Mouse (Mus musculus): ENCODE data around the gene Camsap2. TPM values are rescaled to one million over a fixed set of nuclear protein-coding genes. Genes with fewer than 3 reads are reported as not detected.
A peak's percentile ranks its signal among the peaks of the same experiment; 100 is the strongest.

Camsap2 gene
- polyA plus RNA-seq, 1 experiment, result 7.4 TPM

DNA sequence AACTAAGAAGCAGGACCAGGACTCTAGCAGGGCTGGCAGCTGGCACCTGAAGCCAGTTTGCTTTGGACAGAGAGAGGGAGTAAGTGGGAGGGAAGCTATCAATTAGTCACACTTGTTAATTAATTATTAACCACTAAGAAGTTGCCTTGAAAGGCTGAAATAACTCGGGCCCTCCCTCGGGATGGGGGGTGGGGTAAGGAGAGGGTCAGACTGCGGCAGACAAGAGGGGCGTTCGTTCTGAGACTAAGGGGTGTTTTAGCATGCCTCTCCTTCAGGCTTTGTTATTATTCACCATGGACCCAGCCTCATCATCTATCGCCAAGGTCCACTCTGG is 116.9 kb downstream of the Camsap2 start:
- H3K79me2 ChIP-seq (ENCODE audit: control insufficient read depth, insufficient read depth), result peaks cover 38% of the 10 kb centered on the region
- H3K4me3 ChIP-seq (ENCODE audit: insufficient read depth, poor library complexity, severe bottlenecking), result no peak overlapping the region
- TF ChIP-seq USF1 (IDR thresholded peaks at IDR 0.05; ENCODE audit: low read depth), result no peak
- no peak for TF ChIP-seq MYOD1 (IDR thresholded peaks at IDR 0.05; ENCODE audit: control insufficient read depth, insufficient read length, low read depth)
- TF ChIP-seq FOSL1 (IDR thresholded peaks at IDR 0.05; ENCODE audit: insufficient read depth, low read length, poor library complexity, severe bottlenecking), result no peak
- no peak for TF ChIP-seq CEBPB (IDR thresholded peaks at IDR 0.05; ENCODE audit: low read depth)
- TF ChIP-seq MAX (IDR thresholded peaks at IDR 0.05), result no peak
- no peak for TF ChIP-seq CTCF (IDR thresholded peaks at IDR 0.05; ENCODE audit: control insufficient read depth, insufficient read depth, insufficient read length)
- TF ChIP-seq MYOG (IDR thresholded peaks at IDR 0.05; ENCODE audit: control insufficient read depth, extremely low read depth, insufficient read length), result no peak
- peaks cover 7% of the 10 kb centered on the region for H3K79me3 ChIP-seq (ENCODE audit: low read depth)
- H3K36me3 ChIP-seq (ENCODE audit: control insufficient read depth, insufficient read depth), result peaks cover 9% of the 10 kb centered on the region
- H3ac ChIP-seq (ENCODE audit: control insufficient read depth, insufficient read length, low read depth), result no peak overlapping the region
- no peaks in the 10 kb centered on the region for H3K27me3 ChIP-seq (ENCODE audit: control insufficient read depth, insufficient read depth, insufficient read length)

DNA sequence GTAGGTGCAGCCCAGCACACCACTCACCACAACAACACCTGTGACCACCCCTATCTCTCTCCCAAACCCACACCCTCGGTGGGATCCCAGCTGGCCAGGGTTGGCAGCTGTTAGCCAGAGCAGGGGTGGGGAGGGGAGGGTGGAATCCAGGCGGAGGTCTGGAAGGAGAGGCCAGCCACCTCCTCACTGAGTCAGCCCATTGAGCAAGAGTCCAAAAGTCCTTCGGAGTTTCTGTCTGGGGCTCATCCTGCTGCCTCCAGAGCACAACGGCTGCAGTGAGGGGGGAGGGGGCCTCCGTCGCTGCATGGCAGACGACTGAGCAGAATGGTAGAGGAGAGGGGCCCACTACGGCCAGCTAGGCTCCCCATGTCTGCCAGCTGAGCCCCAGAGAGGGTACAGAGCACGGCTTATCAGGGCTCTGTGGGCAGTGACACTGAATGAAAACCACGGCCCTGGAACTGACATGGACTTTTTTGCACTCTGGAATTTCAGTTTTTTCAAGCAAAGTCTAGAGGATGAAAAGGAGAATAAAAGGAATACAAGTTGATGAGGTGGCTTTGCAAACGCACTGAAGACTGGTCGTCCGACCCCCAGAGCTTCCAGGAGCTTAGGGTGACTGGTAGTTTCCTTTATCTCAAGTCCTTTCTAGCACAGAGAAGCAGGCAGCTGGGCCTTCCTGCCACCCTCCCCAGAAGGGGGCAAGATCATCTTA is 117.4 kb downstream of the Camsap2 start:
- peaks cover 6% of the 10 kb centered on the region for H3K79me3 ChIP-seq (ENCODE audit: low read depth)
- TF ChIP-seq CTCF (IDR thresholded peaks at IDR 0.05; ENCODE audit: control insufficient read depth, insufficient read depth, insufficient read length), result no peak
- TF ChIP-seq USF1 (IDR thresholded peaks at IDR 0.05; ENCODE audit: low read depth), result no peak
- TF ChIP-seq CEBPB (IDR thresholded peaks at IDR 0.05; ENCODE audit: low read depth), result peak; percentile 90
- TF ChIP-seq MYOD1 (IDR thresholded peaks at IDR 0.05; ENCODE audit: control insufficient read depth, insufficient read length, low read depth), result peak; percentile 73
- TF ChIP-seq MYOG (IDR thresholded peaks at IDR 0.05; ENCODE audit: control insufficient read depth, extremely low read depth, insufficient read length), result no peak
- peaks cover 12% of the 10 kb centered on the region for H3K36me3 ChIP-seq (ENCODE audit: control insufficient read depth, insufficient read depth)
- no peaks in the 10 kb centered on the region for H3K27me3 ChIP-seq (ENCODE audit: control insufficient read depth, insufficient read depth, insufficient read length)
- peaks cover 35% of the 10 kb centered on the region for H3K79me2 ChIP-seq (ENCODE audit: control insufficient read depth, insufficient read depth)
- no peak overlapping the region for H3K4me3 ChIP-seq (ENCODE audit: insufficient read depth, poor library complexity, severe bottlenecking)
- H3ac ChIP-seq (ENCODE audit: control insufficient read depth, insufficient read length, low read depth), result peak overlapping the region; percentile 16

- Histone ChIP-seq H3K27me3 (ENCODE audit: control insufficient read depth, insufficient read depth, insufficient read length) (no peaks in the 10 kb centered on the region), H3ac (ENCODE audit: control insufficient read depth, insufficient read length, low read depth) (no peak overlapping the region), H3K79me2 (ENCODE audit: control insufficient read depth, insufficient read depth) (peaks cover 29% of the 10 kb centered on the region), H3K36me3 (ENCODE audit: control insufficient read depth, insufficient read depth) (peaks cover 12% of the 10 kb centered on the region), H3K79me3 (ENCODE audit: low read depth) (peaks cover 6% of the 10 kb centered on the region), H3K4me3 (ENCODE audit: insufficient read depth, poor library complexity, severe bottlenecking) (no peak overlapping the region)
- TF ChIP-seq MAX (IDR thresholded peaks at IDR 0.05), result no peak
- no peak for TF ChIP-seq USF1 (IDR thresholded peaks at IDR 0.05; ENCODE audit: low read depth)
- TF ChIP-seq FOSL1 (IDR thresholded peaks at IDR 0.05; ENCODE audit: insufficient read depth, low read length, poor library complexity, severe bottlenecking), result no peak
- no peak for TF ChIP-seq CEBPB (IDR thresholded peaks at IDR 0.05; ENCODE audit: low read depth)
- no peak for TF ChIP-seq CTCF (IDR thresholded peaks at IDR 0.05; ENCODE audit: control insufficient read depth, insufficient read depth, insufficient read length)
- no peak for TF ChIP-seq MYOD1 (IDR thresholded peaks at IDR 0.05; ENCODE audit: control insufficient read depth, insufficient read length, low read depth)
- TF ChIP-seq MYOG (IDR thresholded peaks at IDR 0.05; ENCODE audit: control insufficient read depth, extremely low read depth, insufficient read length), result no peak
These were observed 118.0 kb downstream of the Camsap2 start for GRCm38 (mm10) chr1:136227870-136228269.

DNA sequence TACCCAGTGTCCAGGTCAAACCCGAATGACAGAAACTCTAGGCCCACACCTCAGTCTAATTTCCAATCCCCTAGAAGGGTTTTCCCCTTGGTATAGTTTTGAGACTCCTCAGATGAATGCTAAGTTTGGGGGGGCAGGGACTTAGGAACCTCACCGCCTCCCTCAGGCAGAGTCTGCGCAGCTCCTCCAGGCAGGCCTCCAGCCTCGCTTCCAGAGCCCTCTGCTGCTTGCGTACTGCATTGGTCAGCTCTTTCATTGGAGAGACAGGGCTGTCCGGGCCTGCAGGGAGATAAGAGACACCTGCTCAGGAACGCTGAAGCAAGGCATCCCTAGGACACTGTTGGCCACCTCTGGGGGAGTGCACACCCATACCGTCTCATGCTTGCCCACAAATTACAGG is 119.3 kb downstream of the Camsap2 start:
- Histone ChIP-seq H3ac (ENCODE audit: control insufficient read depth, insufficient read length, low read depth) (no peak overlapping the region), H3K4me3 (ENCODE audit: insufficient read depth, poor library complexity, severe bottlenecking) (no peak overlapping the region), H3K36me3 (ENCODE audit: control insufficient read depth, insufficient read depth) (peaks cover 12% of the 10 kb centered on the region), H3K79me2 (ENCODE audit: control insufficient read depth, insufficient read depth) (peaks cover 21% of the 10 kb centered on the region), H3K79me3 (ENCODE audit: low read depth) (peaks cover 2% of the 10 kb centered on the region), H3K27me3 (ENCODE audit: control insufficient read depth, insufficient read depth, insufficient read length) (no peaks in the 10 kb centered on the region)
- TF ChIP-seq MYOD1 (IDR thresholded peaks at IDR 0.05; ENCODE audit: control insufficient read depth, insufficient read length, low read depth) (no peak), CTCF (IDR thresholded peaks at IDR 0.05; ENCODE audit: control insufficient read depth, insufficient read depth, insufficient read length) (no peak), FOSL1 (IDR thresholded peaks at IDR 0.05; ENCODE audit: insufficient read depth, low read length, poor library complexity, severe bottlenecking) (no peak), CEBPB (IDR thresholded peaks at IDR 0.05; ENCODE audit: low read depth) (no peak), USF1 (IDR thresholded peaks at IDR 0.05; ENCODE audit: low read depth) (no peak), MYOG (IDR thresholded peaks at IDR 0.05; ENCODE audit: control insufficient read depth, extremely low read depth, insufficient read length) (no peak), MAX (IDR thresholded peaks at IDR 0.05) (no peak)

DNA sequence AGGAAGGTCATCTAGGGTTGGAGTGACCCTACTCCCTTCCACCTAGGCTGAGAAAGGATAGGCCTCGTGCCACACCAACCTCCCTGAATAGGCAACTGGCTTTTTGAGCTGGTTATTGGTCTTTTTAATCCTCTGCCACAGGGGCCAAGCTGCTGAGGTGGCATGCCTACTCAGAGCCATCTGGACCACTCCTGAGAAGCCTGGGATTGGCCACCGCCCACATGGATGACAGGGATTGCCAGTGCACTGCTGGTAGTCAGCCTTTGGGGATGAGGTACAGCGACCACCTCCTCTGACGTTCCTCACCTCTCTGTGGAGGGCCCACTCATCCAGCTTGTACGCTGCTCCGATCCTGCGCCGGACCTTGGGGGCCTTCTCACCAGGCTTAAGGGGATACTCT is 120.1 kb downstream of the Camsap2 start:
- H3K27me3 ChIP-seq (ENCODE audit: control insufficient read depth, insufficient read depth, insufficient read length), result no peaks in the 10 kb centered on the region
- H3ac ChIP-seq (ENCODE audit: control insufficient read depth, insufficient read length, low read depth), result no peak overlapping the region
- TF ChIP-seq USF1 (IDR thresholded peaks at IDR 0.05; ENCODE audit: low read depth) (no peak), CTCF (IDR thresholded peaks at IDR 0.05; ENCODE audit: control insufficient read depth, insufficient read depth, insufficient read length) (no peak), CEBPB (IDR thresholded peaks at IDR 0.05; ENCODE audit: low read depth) (no peak), MYOD1 (IDR thresholded peaks at IDR 0.05; ENCODE audit: control insufficient read depth, insufficient read length, low read depth) (no peak), MYOG (IDR thresholded peaks at IDR 0.05; ENCODE audit: control insufficient read depth, extremely low read depth, insufficient read length) (no peak), MAX (IDR thresholded peaks at IDR 0.05) (no peak), FOSL1 (IDR thresholded peaks at IDR 0.05; ENCODE audit: insufficient read depth, low read length, poor library complexity, severe bottlenecking) (no peak)
- no peak overlapping the region for H3K4me3 ChIP-seq (ENCODE audit: insufficient read depth, poor library complexity, severe bottlenecking)
- H3K36me3 ChIP-seq (ENCODE audit: control insufficient read depth, insufficient read depth), result peaks cover 12% of the 10 kb centered on the region
- peaks cover 13% of the 10 kb centered on the region for H3K79me2 ChIP-seq (ENCODE audit: control insufficient read depth, insufficient read depth)
- H3K79me3 ChIP-seq (ENCODE audit: low read depth), result peaks cover 2% of the 10 kb centered on the region

Data from C2C12 (cell line).